Mouse (Mus musculus): ENCODE measurements at regions not wholly inside any gene's neighbourhood (a gene's known extent, or its start where the extent isn't known, plus 50 kb on each side); places are given as distances from the start of the nearest gene placed in this dataset.

DNA sequence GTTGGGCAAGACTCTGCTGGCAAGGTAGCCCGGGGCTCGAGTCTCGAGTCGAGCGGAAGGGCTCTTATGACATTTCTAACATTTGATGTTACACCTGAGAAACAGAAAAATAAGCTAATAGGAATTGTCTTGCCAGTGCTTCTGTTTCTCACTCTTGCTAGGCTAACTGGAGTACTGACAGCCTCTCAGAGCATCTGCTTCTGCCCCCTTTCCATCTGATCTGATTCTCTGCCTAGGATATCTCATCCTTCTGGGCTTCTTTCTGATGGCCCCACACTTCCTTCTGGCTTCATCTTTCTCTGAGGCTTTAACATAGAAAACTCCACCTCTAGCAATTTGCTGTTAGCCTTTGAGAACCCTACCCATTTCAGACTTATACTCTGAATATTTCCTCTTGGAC, 95.0 kb upstream of the Arhgef9 start:
- DNase-seq (ENCODE audit: low spot score in 2 of 2): no peak

DNA sequence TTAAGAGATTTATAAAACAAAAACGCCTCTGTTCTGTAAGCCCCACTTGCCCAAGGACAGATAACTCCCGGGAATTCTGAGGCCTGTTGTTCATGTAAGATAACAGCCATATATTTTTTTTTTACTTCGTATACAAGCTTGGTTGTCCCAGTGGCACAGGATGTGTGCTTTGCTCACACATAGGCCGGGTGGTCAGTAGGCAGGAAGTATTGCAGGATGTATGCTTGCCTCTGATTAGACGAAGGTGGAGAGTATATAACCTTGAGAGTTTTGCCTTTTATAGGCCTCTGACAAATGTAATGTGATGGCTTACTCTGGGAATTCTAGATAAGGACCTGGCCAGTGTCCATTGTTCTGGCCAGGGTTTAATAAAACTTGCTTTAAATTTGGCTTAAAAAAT, 85.4 kb upstream of the Arhgef9 start:
- no peak for DNase-seq (ENCODE audit: low spot score in 2 of 2)

GRCm38 (mm10) chrX:95253517-95253916, 56.9 kb upstream of the Arhgef9 start:
- peak; percentile 3 for DNase-seq (ENCODE audit: low spot score in 2 of 2)
